Comparison of ENCODE assay signal across 10 mouse cellular contexts in the genomic region with DNA sequence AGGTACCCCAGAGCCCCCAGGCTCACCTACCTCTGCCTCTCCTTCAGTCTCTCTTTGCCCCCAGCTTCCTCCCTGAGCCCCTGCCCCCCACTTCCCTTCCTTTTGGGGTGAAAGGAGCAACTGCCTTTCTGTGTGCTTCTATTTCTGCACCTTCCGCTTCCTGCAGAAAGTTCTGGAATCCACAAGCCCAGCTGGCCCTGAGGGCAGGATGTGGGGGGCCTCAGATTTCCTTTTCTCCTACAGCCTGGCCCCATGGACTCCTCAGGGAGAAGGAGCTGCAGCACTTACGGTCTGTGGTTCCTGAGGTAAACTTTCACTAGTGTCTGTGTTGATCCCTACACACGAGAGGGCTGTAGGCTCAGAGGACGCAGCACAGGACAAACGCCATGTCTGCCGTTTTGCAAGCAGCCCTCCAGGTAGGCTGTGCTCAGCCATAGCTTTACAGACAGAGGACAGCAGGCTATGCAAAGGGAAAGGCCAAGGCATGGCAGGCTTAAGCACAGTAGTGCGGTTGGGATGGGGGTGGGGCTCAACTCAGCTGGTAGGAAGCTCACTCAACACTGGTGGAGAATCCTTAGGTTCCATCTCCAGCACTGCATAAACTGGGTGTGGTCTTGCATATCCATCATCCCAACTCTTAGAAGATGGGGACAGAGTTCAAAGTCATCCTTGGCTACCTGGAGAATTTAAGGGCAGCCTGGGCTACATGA.
DNase-seq lines count a peak whose midpoint lies in the region; ATAC-seq and TF ChIP-seq lines count a peak whose summit lies in the region.
"Had no signal": no experiment of that assay in that cellular context is flagged by ENCODE, and none has a peak within 500 bp of the region (broad histone marks: within the 10 kb centered on the region; RNA-seq: fewer than 3 reads in every experiment).

No protein-coding gene starts in this region.

- no peak for TF ChIP-seq POLR2A in bone marrow macrophage, adult 2 months (IDR thresholded peaks at IDR 0.05; ENCODE audit: borderline replicate concordance, low read depth, low read length)

- no peak overlapping the region for H3K27ac ChIP-seq in gastrocnemius, adult 2 months
- H3K27ac ChIP-seq in bone marrow macrophage, adult 2 months (ENCODE audit: insufficient read depth, low read depth, low read length): peak overlapping the region; percentile 17
- peak overlapping the region; percentile 65 for H3K27ac ChIP-seq in heart, postnatal 0 days (ENCODE audit: low read depth)
- H3K27ac ChIP-seq in liver, embryonic 12.5 days: peak overlapping the region; percentile 55; the same call in 1 of the 2 replicates
- H3K27ac ChIP-seq in forebrain, embryonic 15.5 days (replicated peaks): no peak overlapping the region
- H3K27ac ChIP-seq: embryonic facial prominence, embryonic 15.5 days; liver, embryonic 15.5 days had no signal

- no peaks in the 10 kb centered on the region for H3K36me3 ChIP-seq in heart, postnatal 0 days (replicated peaks; ENCODE audit: control insufficient read depth, insufficient read depth, low read length)
- H3K36me3 ChIP-seq in liver, embryonic 12.5 days: no peaks in the 10 kb centered on the region
- H3K36me3 ChIP-seq in forebrain, embryonic 15.5 days: no peaks in the 10 kb centered on the region
- H3K36me3 ChIP-seq: embryonic facial prominence, embryonic 15.5 days; liver, embryonic 15.5 days had no signal

- TF ChIP-seq EP300 in heart, postnatal 0 days (IDR thresholded peaks at IDR 0.05; ENCODE audit: low read depth): peak; percentile 54; the same call in 1 of the 2 replicates

- peak; percentile 43; the same call in 1 of the 2 replicates for ATAC-seq in heart, postnatal 0 days (ENCODE audit: insufficient read depth, low read depth)
- peak; percentile 6; the same call in 1 of the 2 replicates for ATAC-seq in liver, embryonic 12.5 days
- ATAC-seq in forebrain, embryonic 15.5 days (replicated peaks): no peak

- WGBS in heart, postnatal 0 days: 57% methylated on average over 7 of the region's 7 CpGs
- WGBS in liver, embryonic 12.5 days (ENCODE audit: insufficient replicate concordance): 41% methylated on average over 7 of the region's 7 CpGs
- WGBS in forebrain, embryonic 15.5 days: 80% methylated on average over 7 of the region's 7 CpGs

- H3K4me2 ChIP-seq in heart, postnatal 0 days (ENCODE audit: low read depth, low read length): no peak overlapping the region
- no peak overlapping the region for H3K4me2 ChIP-seq in liver, embryonic 12.5 days
- no peak overlapping the region for H3K4me2 ChIP-seq in forebrain, embryonic 15.5 days (replicated peaks)
- H3K4me2 ChIP-seq: embryonic facial prominence, embryonic 15.5 days; liver, embryonic 15.5 days had no signal

- intact Hi-C loops in gastrocnemius, adult 2 months (cut with DNase I): no loop called here

- H3K4me3 ChIP-seq in gastrocnemius, adult 2 months: no peak overlapping the region
- H3K4me3 ChIP-seq in bone marrow macrophage, adult 2 months (ENCODE audit: insufficient read depth, low read length): no peak overlapping the region
- H3K4me3 ChIP-seq in heart, postnatal 0 days (ENCODE audit: low read depth, low read length): no peak overlapping the region
- H3K4me3 ChIP-seq in liver, embryonic 12.5 days: no peak overlapping the region
- no peak overlapping the region for H3K4me3 ChIP-seq in forebrain, embryonic 15.5 days
- H3K4me3 ChIP-seq: embryonic facial prominence, embryonic 15.5 days; liver, embryonic 15.5 days had no signal

- no peaks in the 10 kb centered on the region for H3K9me3 ChIP-seq in heart, postnatal 0 days (replicated peaks; ENCODE audit: control insufficient read depth, low read length)
- no peaks in the 10 kb centered on the region for H3K9me3 ChIP-seq in liver, embryonic 12.5 days (replicated peaks)
- H3K9me3 ChIP-seq in forebrain, embryonic 15.5 days: no peaks in the 10 kb centered on the region
- H3K9me3 ChIP-seq: embryonic facial prominence, embryonic 15.5 days; liver, embryonic 15.5 days had no signal

- peaks cover 34% of the 10 kb centered on the region for H3K4me1 ChIP-seq in bone marrow macrophage, adult 2 months (ENCODE audit: control insufficient read depth, insufficient read depth, low read length)
- H3K4me1 ChIP-seq in heart, postnatal 0 days (ENCODE audit: control insufficient read depth, insufficient read depth): no peaks in the 10 kb centered on the region
- peaks cover 17% of the 10 kb centered on the region; the same call in 1 of the 2 replicates for H3K4me1 ChIP-seq in liver, embryonic 12.5 days
- no peaks in the 10 kb centered on the region for H3K4me1 ChIP-seq in forebrain, embryonic 15.5 days

- DNase-seq in gastrocnemius, postnatal 25 days: peak; percentile 14
- no peak for DNase-seq in gastrocnemius, adult 2 months
- DNase-seq in heart, postnatal 0 days (ENCODE audit: low spot score): no peak
- no peak for DNase-seq in left cerebral cortex, adult 11 months (ENCODE audit: low spot score)
- DNase-seq in cerebellum, adult 8-10 months: no peak

- TF ChIP-seq CTCF in gastrocnemius, adult 2 months (IDR thresholded peaks at IDR 0.05): no peak
- TF ChIP-seq CTCF in bone marrow macrophage, adult 2 months (IDR thresholded peaks at IDR 0.05; ENCODE audit: low read depth, low read length): no peak
- TF ChIP-seq CTCF in heart, postnatal 0 days (IDR thresholded peaks at IDR 0.05; ENCODE audit: low read depth): no peak

- H3K9ac ChIP-seq in heart, postnatal 0 days (replicated peaks; ENCODE audit: low read depth, low read length): no peak overlapping the region
- no peak overlapping the region for H3K9ac ChIP-seq in liver, embryonic 12.5 days
- no peak overlapping the region for H3K9ac ChIP-seq in forebrain, embryonic 15.5 days (replicated peaks)
- H3K9ac ChIP-seq: embryonic facial prominence, embryonic 15.5 days; liver, embryonic 15.5 days had no signal

- no peaks in the 10 kb centered on the region for H3K27me3 ChIP-seq in heart, postnatal 0 days (ENCODE audit: control insufficient read depth, insufficient read depth, low read length)
- H3K27me3 ChIP-seq in liver, embryonic 12.5 days (replicated peaks): no peaks in the 10 kb centered on the region
- H3K27me3 ChIP-seq in forebrain, embryonic 15.5 days: no peaks in the 10 kb centered on the region
- H3K27me3 ChIP-seq: embryonic facial prominence, embryonic 15.5 days; liver, embryonic 15.5 days had no signal

Comparison
In these comparisons a context has a peak if more than half of its experiments do, and no peak if none do; other contexts are left out.
1. H3K27ac ChIP-seq: peak in bone marrow macrophage, adult 2 months (single experiment), heart, postnatal 0 days (single experiment) and liver, embryonic 12.5 days (single experiment); none in gastrocnemius, adult 2 months (single experiment) and forebrain, embryonic 15.5 days (single experiment).